Mouse (Mus musculus): ENCODE results near the gene Azin2. TPM values are rescaled to one million over a fixed set of nuclear protein-coding genes. Genes with fewer than 3 reads are reported as not detected.

Azin2 gene
- total and polyA plus RNA-seq, 3 experiments = 0.39 to 2.3 TPM; not detected in 1

- Histone ChIP-seq H3K4me3 (ENCODE audit: control insufficient read depth in 1 of 2, insufficient read depth in 1 of 2, low read depth in 2 of 2, low read length in 2 of 2) (no peak overlapping the region), H3K79me2 (ENCODE audit: control insufficient read depth, insufficient read depth, low read length, poor library complexity) (no peaks in the 10 kb centered on the region), H3K27me3 (ENCODE audit: control insufficient read depth in 1 of 2, insufficient read depth in 2 of 2, low read length in 2 of 2) (peaks cover 0 to 9% of the 10 kb centered on the region in 2 experiments; a peak in 2 of 4 replicates), H3K36me3 (ENCODE audit: control insufficient read depth in 1 of 2, insufficient read depth in 2 of 2, low read length in 2 of 2) (no peaks in the 10 kb centered on the region), H3K27ac (ENCODE audit: control insufficient read depth, low read depth, low read length) (no peak overlapping the region), H3K9ac (ENCODE audit: control insufficient read depth, low read depth, low read length, poor library complexity, severe bottlenecking) (no peak overlapping the region), H3K9me3 (replicated peaks; ENCODE audit: insufficient read depth, low read length) (no peaks in the 10 kb centered on the region), H3K4me1 (ENCODE audit: control insufficient read depth in 1 of 2, insufficient read depth in 2 of 2, low read length in 2 of 2) (peaks cover 4% of the 10 kb centered on the region in 2 experiments; a peak in 3 of 4 replicates)
- DNase-seq (ENCODE audit: low read depth, low spot score) = no peak
- TF ChIP-seq SMC3 (IDR thresholded peaks at IDR 0.05; ENCODE audit: low read depth, low read length) = no peak
Measured at GRCm38 (mm10) chr4:128966751-128967150, 4.5 kb upstream of the Azin2 start.

- Histone ChIP-seq H3K27ac (ENCODE audit: control insufficient read depth, low read depth, low read length) (no peak overlapping the region), H3K36me3 (ENCODE audit: control insufficient read depth in 1 of 2, insufficient read depth in 2 of 2, low read length in 2 of 2) (no peaks in the 10 kb centered on the region), H3K9ac (ENCODE audit: control insufficient read depth, low read depth, low read length, poor library complexity, severe bottlenecking) (no peak overlapping the region), H3K9me3 (replicated peaks; ENCODE audit: insufficient read depth, low read length) (no peaks in the 10 kb centered on the region), H3K4me1 (ENCODE audit: control insufficient read depth in 1 of 2, insufficient read depth in 2 of 2, low read length in 2 of 2) (peaks cover 4% of the 10 kb centered on the region in 2 experiments; a peak in 3 of 4 replicates), H3K27me3 (ENCODE audit: control insufficient read depth in 1 of 2, insufficient read depth in 2 of 2, low read length in 2 of 2) (peaks cover 0 to 9% of the 10 kb centered on the region in 2 experiments; a peak in 3 of 4 replicates), H3K4me3 (ENCODE audit: control insufficient read depth in 1 of 2, insufficient read depth in 1 of 2, low read depth in 2 of 2, low read length in 2 of 2) (peak overlapping the region in 1 of 2 experiments; percentile 45; a peak in 1 of 4 replicates), H3K79me2 (ENCODE audit: control insufficient read depth, insufficient read depth, low read length, poor library complexity) (no peaks in the 10 kb centered on the region)
- TF ChIP-seq USF2 (IDR thresholded peaks at IDR 0.05; ENCODE audit: borderline replicate concordance in 1 of 2, insufficient read depth in 1 of 2, low read depth in 1 of 2, low read length in 2 of 2) (no peak), MEF2A (IDR thresholded peaks at IDR 0.05; ENCODE audit: extremely low read depth, insufficient replicate concordance, low read depth, low read length, poor library complexity, severe bottlenecking) (no peak), ETS1 (IDR thresholded peaks at IDR 0.05; ENCODE audit: low read depth, low read length) (no peak), MXI1 (IDR thresholded peaks at IDR 0.05; ENCODE audit: low read depth, low read length) (no peak), MAX (IDR thresholded peaks at IDR 0.05; ENCODE audit: low read length) (no peak), SIN3A (IDR thresholded peaks at IDR 0.05; ENCODE audit: low read length) (no peak), ELF1 (IDR thresholded peaks at IDR 0.05; ENCODE audit: low read depth, low read length) (no peak), ZC3H11A (IDR thresholded peaks at IDR 0.05; ENCODE audit: low read depth, low read length) (no peak), GATA1 (IDR thresholded peaks at IDR 0.05; ENCODE audit: low read depth, low read length) (no peak), ZNF384 (IDR thresholded peaks at IDR 0.05; ENCODE audit: low read depth, low read length) (no peak), MYB (IDR thresholded peaks at IDR 0.05; ENCODE audit: low read depth, low read length) (no peak), NELFE (IDR thresholded peaks at IDR 0.05; ENCODE audit: low read depth, low read length) (no peak), TBP (IDR thresholded peaks at IDR 0.05; ENCODE audit: low read depth, low read length) (no peak), UBTF (IDR thresholded peaks at IDR 0.05; ENCODE audit: borderline replicate concordance, insufficient read depth, low read depth, low read length) (no peak), CHD1 (IDR thresholded peaks at IDR 0.05; ENCODE audit: low read depth, low read length) (no peak), CHD2 (IDR thresholded peaks at IDR 0.05; ENCODE audit: low read length) (no peak)
- DNase-seq (ENCODE audit: low read depth, low spot score) = no peak
Measured at GRCm38 (mm10) chr4:128962926-128963290, 666 bp upstream of the Azin2 start.

Measured in MEL (cell line).